Mouse (Mus musculus) heart, embryonic 14.5 days (tissue): ENCODE measurements around the gene Lyrm7. TPM values are rescaled to one million over a fixed set of nuclear protein-coding genes. Genes with fewer than 3 reads are reported as not detected.

Experiments
- ATAC-seq: fragments of 200-750 bp; cut with Nextera tagmentation; 2 replicates; pipeline ENCODE4 v1.8.0; 2017; ENCODE audit warnings: low read depth, moderate TSS enrichment; ENCODE audit not compliant: insufficient number of reproducible peaks, insufficient read depth, low FRiP score
- H3K27ac ChIP-seq, 2 experiments: fragments of 200-500 bp in 1 of 2; fragments of 300-500 bp in 1 of 2; sonication (generic) in 1 of 2; replicated peaks in 1 of 2; 2 replicates each; pipeline ENCODE4 v1.5.1; 2012 to 2014; ENCODE audit warnings: low read depth in 2 of 2, low read length in 2 of 2, control low read depth in 1 of 2, mild to moderate bottlenecking in 1 of 2, mixed read lengths in 1 of 2; ENCODE audit not compliant: control insufficient read depth in 1 of 2, insufficient read depth in 1 of 2
- H3K27me3 ChIP-seq: fragments of 300-500 bp; sonication (generic); 2 replicates; pipeline ENCODE4 v1.6.1; 2014; ENCODE audit warnings: mild to moderate bottlenecking, low read length, control low read depth; ENCODE audit not compliant: control insufficient read depth, insufficient read depth
- H3K36me3 ChIP-seq: fragments of 300-500 bp; sonication (generic); 2 replicates; pipeline ENCODE4 v1.6.1; 2014; ENCODE audit warnings: mild to moderate bottlenecking, control low read depth, low read length, mixed read lengths; ENCODE audit not compliant: control insufficient read depth, insufficient read depth
- H3K4me1 ChIP-seq, 2 experiments: fragments of 200-500 bp in 1 of 2; fragments of 300-500 bp in 1 of 2; sonication (generic) in 1 of 2; 2 replicates each; pipeline ENCODE4 v1.6.1; 2012 to 2014; ENCODE audit warnings: low read length in 2 of 2, control low read depth in 1 of 2, mixed read lengths in 1 of 2; ENCODE audit not compliant: control insufficient read depth in 2 of 2, insufficient read depth in 2 of 2
- H3K4me2 ChIP-seq: fragments of 300-500 bp; sonication (generic); 2 replicates; pipeline ENCODE4 v1.6.1; 2014; ENCODE audit warnings: mild to moderate bottlenecking, low read length
- H3K4me3 ChIP-seq, 2 experiments: fragments of 200-500 bp in 1 of 2; fragments of 300-500 bp in 1 of 2; sonication (generic) in 1 of 2; 2 replicates each; pipeline ENCODE4 v1.5.1; 2012 to 2014; ENCODE audit warnings: low read length in 2 of 2, mild to moderate bottlenecking in 2 of 2, control low read depth in 1 of 2, low read depth in 1 of 2, moderate library complexity in 1 of 2; ENCODE audit not compliant: control insufficient read depth in 1 of 2, insufficient read depth in 1 of 2
- H3K9ac ChIP-seq: fragments of 300-500 bp; sonication (generic); 2 replicates; pipeline ENCODE4 v1.6.1; 2014; ENCODE audit warnings: mild to moderate bottlenecking, low read length
- H3K9me3 ChIP-seq: fragments of 300-500 bp; sonication (generic); 2 replicates; pipeline ENCODE4 v1.6.1; 2016; ENCODE audit warnings: low read length, control low read depth; ENCODE audit not compliant: control insufficient read depth
- WGBS: fragments of 180-500 bp; shearing (Covaris S2); extraction: QIAGEN DNeasy Blood & Tissue Kit; methylation state at CpG from one replicate; pipeline ENCODE4 v1.1.7; 2014; 5-methylcytosine and 5-hydroxymethylcytosine counted together
- polyA plus RNA-seq: library from polyadenylated mRNA; unstranded; fragments of >200 nt; fragmentation: Nextera tagmentation; extraction: Ambion mirVana; gene quantifications from 2 replicates; pipeline ENCODE4 v1.2.1, GENCODE M21; 2014

Lyrm7 gene
- polyA plus RNA-seq, 1 experiment from 2014 or later = 17.5 TPM

DNA sequence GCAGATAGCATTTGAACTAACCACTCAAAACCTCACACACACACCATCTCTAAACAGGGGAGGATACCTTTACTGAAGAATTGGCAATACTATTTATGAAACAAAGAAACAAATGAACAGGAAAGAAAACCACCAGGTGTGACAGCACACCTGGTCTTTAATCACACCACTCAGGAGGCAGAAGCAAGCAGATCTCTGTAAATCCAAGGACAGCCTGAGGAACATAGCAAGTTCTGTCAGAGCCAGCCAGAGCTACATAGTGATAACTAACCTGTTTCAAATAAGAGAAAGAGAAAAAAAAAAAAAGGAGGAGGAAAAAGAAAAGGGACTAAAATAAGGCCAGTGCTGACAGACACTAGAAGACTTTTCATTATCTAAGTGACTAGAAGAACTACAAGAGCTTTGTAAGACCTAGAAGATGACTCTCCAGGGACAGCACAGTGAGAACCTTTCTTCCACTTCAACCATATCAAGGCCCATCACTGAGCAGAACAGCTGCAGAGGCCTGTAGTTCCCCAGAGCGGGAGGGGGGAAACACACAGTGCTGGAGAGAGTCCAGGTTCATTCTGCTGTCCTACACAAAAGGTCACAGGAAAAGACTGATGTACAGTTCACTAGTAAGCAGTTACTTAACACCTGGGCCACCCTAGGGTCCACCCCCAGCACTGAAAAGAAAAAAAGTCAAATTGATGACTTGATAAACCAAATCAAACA is 82.4 kb downstream of the Lyrm7 start:
- H3K27ac ChIP-seq = peak overlapping the region in 1 of 2 experiments; percentile 57; a peak in 2 of 4 replicates
- ATAC-seq = peak; percentile 35; the same call in 1 of the 2 replicates
- WGBS = 27% methylated on average over 1 of the region's 1 CpGs

DNA sequence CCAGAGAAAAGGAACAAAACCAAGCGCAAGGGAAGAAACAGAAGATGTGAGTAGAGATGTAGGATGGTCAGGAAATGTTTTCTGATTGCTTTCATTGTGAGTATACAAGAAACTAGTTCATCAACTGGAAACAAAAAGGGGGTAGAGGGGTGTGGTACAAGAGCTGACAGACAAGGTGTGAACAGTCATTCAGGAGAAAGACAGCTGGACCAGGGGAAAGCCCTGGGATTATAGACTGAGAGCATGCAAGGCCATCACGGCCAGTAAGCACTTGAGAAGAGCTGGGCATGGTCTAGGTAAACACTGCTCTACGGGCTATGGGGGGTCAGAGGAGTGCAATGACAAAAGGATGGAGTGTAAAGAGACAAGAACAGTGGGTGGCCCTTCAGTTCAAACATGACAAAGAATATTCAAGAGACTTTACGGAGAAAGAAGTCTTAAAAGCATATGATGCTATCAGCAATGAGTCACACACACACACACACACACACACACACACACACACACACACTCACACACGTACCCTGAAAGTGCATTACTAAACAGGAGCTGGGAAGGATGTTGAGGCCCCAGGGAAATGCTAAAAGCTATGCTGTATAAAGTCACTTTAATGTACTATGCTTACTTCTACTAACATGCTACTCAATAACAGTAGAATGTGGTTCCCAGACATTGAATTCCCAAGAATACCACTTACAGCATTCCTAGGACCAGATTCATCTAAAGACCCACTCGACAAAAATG is 83.2 kb downstream of the Lyrm7 start:
- WGBS = 65% methylated on average over 6 of the region's 6 CpGs
- Histone ChIP-seq H3K9ac (no peak overlapping the region), H3K4me1 (peaks cover 10 to 51% of the 10 kb centered on the region in 2 experiments), H3K36me3 (no peaks in the 10 kb centered on the region), H3K4me2 (no peak overlapping the region), H3K27me3 (no peaks in the 10 kb centered on the region), H3K27ac (peak overlapping the region in 1 of 2 experiments; percentile 57; a peak in 2 of 4 replicates), H3K4me3 (no peak overlapping the region), H3K9me3 (no peaks in the 10 kb centered on the region)
- ATAC-seq = no peak

More for the DNA sequence above, 82.4 kb downstream of the Lyrm7 start:
- Histone ChIP-seq H3K4me2 (no peak overlapping the region), H3K27me3 (no peaks in the 10 kb centered on the region), H3K9me3 (no peaks in the 10 kb centered on the region), H3K9ac (no peak overlapping the region), H3K4me3 (no peak overlapping the region), H3K36me3 (no peaks in the 10 kb centered on the region), H3K4me1 (peaks cover 10 to 47% of the 10 kb centered on the region in 2 experiments)

Other genes with a start within 250 kb of the Lyrm7 start
- 64.6 and 65.1 TPM in 2 replicates for gene Cdc42se2, start 73.2 kb downstream of the Lyrm7 start, polyA plus RNA-seq
- gene Hint1, start 5.5 kb upstream of the Lyrm7 start, polyA plus RNA-seq = 705 and 753 TPM in 2 replicates
- 1,228 and 1,448 TPM in 2 replicates for gene Gpx3, start 41.5 kb upstream of the Lyrm7 start, polyA plus RNA-seq
- gene Tnip1, start 102.0 kb upstream of the Lyrm7 start, polyA plus RNA-seq = 19.3 and 20.5 TPM in 2 replicates
- gene Anxa6, start 172.5 kb upstream of the Lyrm7 start, polyA plus RNA-seq = 369 and 384 TPM in 2 replicates
- 25.6 and 26.7 TPM in 2 replicates for gene Ccdc69, start 217.2 kb upstream of the Lyrm7 start, polyA plus RNA-seq
- 48.2 and 55.7 TPM in 2 replicates for gene Gm2a, start 237.2 kb upstream of the Lyrm7 start, polyA plus RNA-seq